Comparison of ENCODE assay signal across 25 mouse cellular contexts in the genomic region with DNA sequence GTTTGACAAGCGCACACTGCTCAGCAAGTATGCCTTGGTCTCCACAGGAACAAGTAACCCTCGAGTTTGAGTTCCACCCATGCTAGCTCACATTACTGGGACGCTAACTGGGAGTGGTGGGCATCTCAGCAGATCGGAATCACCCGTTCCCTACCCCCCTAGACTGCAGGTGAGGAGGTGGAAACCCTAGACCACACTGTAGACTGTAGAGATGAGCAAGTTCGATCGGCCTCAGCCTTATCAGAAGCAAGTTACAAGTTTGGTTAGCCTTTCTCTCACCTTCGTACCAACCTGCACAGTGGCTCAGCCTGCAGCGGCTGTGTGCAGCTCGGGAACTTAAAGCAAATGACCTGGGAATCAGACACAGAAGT. TPM values are rescaled to one million over a fixed set of nuclear protein-coding genes. Genes with fewer than 3 reads are reported as not detected.
DNase-seq lines count a peak whose midpoint lies in the region; ATAC-seq lines count a peak whose summit lies in the region.
"Had no signal": no experiment of that assay in that cellular context is flagged by ENCODE, and none has a peak within 500 bp of the region (broad histone marks: within the 10 kb centered on the region; RNA-seq: fewer than 3 reads in every experiment).

No protein-coding gene starts in this region.

- 81% methylated on average over 10 of the region's 10 CpGs for WGBS in hindbrain, embryonic 16.5 days
- WGBS in hindbrain, embryonic 11.5 days = 90% methylated on average over 10 of the region's 10 CpGs
- WGBS in midbrain, embryonic 14.5 days = 86% methylated on average over 10 of the region's 10 CpGs
- 90% methylated on average over 10 of the region's 10 CpGs for WGBS in midbrain, embryonic 10.5 days
- 86% methylated on average over 10 of the region's 10 CpGs for WGBS in neural tube, embryonic 14.5 days

- peak; percentile 40 for ATAC-seq in hindbrain, embryonic 16.5 days
- ATAC-seq in hindbrain, embryonic 11.5 days (ENCODE audit: low FRiP score) = no peak
- ATAC-seq in midbrain, embryonic 14.5 days (ENCODE audit: low FRiP score, low TSS enrichment) = 0 out of 2 replicates have a peak, but pooled peaks have one; percentile 6
- peak; percentile 29; the same call in 1 of the 2 replicates for ATAC-seq in neural tube, embryonic 14.5 days (ENCODE audit: low read depth)
- ATAC-seq: CD4-positive, CD25-positive, alpha-beta regulatory T cell, adult 4 months; inflammation-experienced regulatory T-cells, adult 6 months had no signal

- DNase-seq in hindbrain, embryonic 11.5 days (ENCODE audit: low spot score) = no peak
- DNase-seq in midbrain, embryonic 14.5 days = no peak
- DNase-seq in midbrain, embryonic 10.5 days (ENCODE audit: low spot score) = no peak
- DNase-seq in neural tube, embryonic 10.5 days (ENCODE audit: extremely low spot score, low spot score) = no peak
- DNase-seq: adrenal gland, adult 2 months; adrenal gland, postnatal 14 days; cerebellum, adult 11 months; cerebellum, adult 2 months; cerebellum, adult 9-11 months; cerebellum, postnatal 25 days; forebrain, postnatal 0 days; gastrocnemius, adult 2 months; gastrocnemius, postnatal 14 days; heart, adult 11 months had no signal

- no peaks in the 10 kb centered on the region for H3K36me3 ChIP-seq in hindbrain, embryonic 16.5 days (ENCODE audit: control insufficient read depth, insufficient read depth, low read length)
- H3K36me3 ChIP-seq in hindbrain, embryonic 11.5 days (ENCODE audit: control insufficient read depth, insufficient read depth, low read length) = no peaks in the 10 kb centered on the region
- H3K36me3 ChIP-seq in midbrain, embryonic 14.5 days (ENCODE audit: control insufficient read depth, insufficient read depth, low read length) = no peaks in the 10 kb centered on the region
- no peaks in the 10 kb centered on the region for H3K36me3 ChIP-seq in midbrain, embryonic 10.5 days
- no peaks in the 10 kb centered on the region for H3K36me3 ChIP-seq in neural tube, embryonic 14.5 days (ENCODE audit: control insufficient read depth, insufficient read depth, low read length)
- H3K36me3 ChIP-seq: embryonic facial prominence, embryonic 12.5 days; embryonic facial prominence, embryonic 15.5 days had no signal

- no peaks in the 10 kb centered on the region for H3K9me3 ChIP-seq in hindbrain, embryonic 16.5 days (ENCODE audit: control insufficient read depth, low read length)
- no peaks in the 10 kb centered on the region for H3K9me3 ChIP-seq in hindbrain, embryonic 11.5 days (ENCODE audit: control insufficient read depth, low read length)
- no peaks in the 10 kb centered on the region for H3K9me3 ChIP-seq in midbrain, embryonic 14.5 days (ENCODE audit: control insufficient read depth, low read length)
- H3K9me3 ChIP-seq in midbrain, embryonic 10.5 days (replicated peaks) = no peaks in the 10 kb centered on the region
- H3K9me3 ChIP-seq in neural tube, embryonic 14.5 days (ENCODE audit: control insufficient read depth, low read length) = no peaks in the 10 kb centered on the region
- H3K9me3 ChIP-seq: embryonic facial prominence, embryonic 12.5 days; embryonic facial prominence, embryonic 15.5 days had no signal

- no peaks in the 10 kb centered on the region for H3K27me3 ChIP-seq in hindbrain, embryonic 16.5 days (replicated peaks; ENCODE audit: control insufficient read depth, insufficient read depth, low read length)
- H3K27me3 ChIP-seq in hindbrain, embryonic 11.5 days (ENCODE audit: control insufficient read depth, insufficient read depth, low read length) = no peaks in the 10 kb centered on the region
- no peaks in the 10 kb centered on the region for H3K27me3 ChIP-seq in midbrain, embryonic 14.5 days (ENCODE audit: control insufficient read depth, insufficient read depth, low read length)
- H3K27me3 ChIP-seq in midbrain, embryonic 10.5 days (ENCODE audit: low read depth, poor library complexity, severe bottlenecking) = no peaks in the 10 kb centered on the region
- no peaks in the 10 kb centered on the region for H3K27me3 ChIP-seq in neural tube, embryonic 14.5 days (ENCODE audit: control insufficient read depth, insufficient read depth, low read length)
- H3K27me3 ChIP-seq: embryonic facial prominence, embryonic 12.5 days; embryonic facial prominence, embryonic 15.5 days had no signal

- H3K4me2 ChIP-seq in hindbrain, embryonic 16.5 days (ENCODE audit: low read length) = no peak overlapping the region
- no peak overlapping the region for H3K4me2 ChIP-seq in hindbrain, embryonic 11.5 days (replicated peaks; ENCODE audit: low read depth, low read length)
- no peak overlapping the region for H3K4me2 ChIP-seq in midbrain, embryonic 14.5 days (ENCODE audit: low read length)
- H3K4me2 ChIP-seq in neural tube, embryonic 14.5 days (ENCODE audit: low read depth, low read length) = no peak overlapping the region
- H3K4me2 ChIP-seq: embryonic facial prominence, embryonic 12.5 days; embryonic facial prominence, embryonic 15.5 days; heart, embryonic 11.5 days had no signal

- H3K9ac ChIP-seq in hindbrain, embryonic 16.5 days (ENCODE audit: low read depth, low read length) = no peak overlapping the region
- H3K9ac ChIP-seq in hindbrain, embryonic 11.5 days (ENCODE audit: low read depth, low read length) = no peak overlapping the region
- H3K9ac ChIP-seq in midbrain, embryonic 14.5 days (replicated peaks; ENCODE audit: low read length) = no peak overlapping the region
- no peak overlapping the region for H3K9ac ChIP-seq in neural tube, embryonic 14.5 days (replicated peaks; ENCODE audit: low read depth, low read length)
- H3K9ac ChIP-seq: embryonic facial prominence, embryonic 12.5 days; embryonic facial prominence, embryonic 15.5 days; forebrain, postnatal 0 days had no signal

- no peak overlapping the region; the same call in 1 of the 2 replicates for H3K27ac ChIP-seq in hindbrain, embryonic 16.5 days (ENCODE audit: low read depth, low read length)
- H3K27ac ChIP-seq in hindbrain, embryonic 11.5 days (ENCODE audit: low read depth, low read length) = no peak overlapping the region
- no peak overlapping the region for H3K27ac ChIP-seq in midbrain, embryonic 14.5 days (replicated peaks; ENCODE audit: low read depth, low read length)
- no peak overlapping the region for H3K27ac ChIP-seq in midbrain, embryonic 10.5 days (replicated peaks)
- no peak overlapping the region for H3K27ac ChIP-seq in neural tube, embryonic 14.5 days (ENCODE audit: low read depth, low read length)
- H3K27ac ChIP-seq: embryonic facial prominence, embryonic 12.5 days; embryonic facial prominence, embryonic 15.5 days; gastrocnemius, adult 2 months had no signal

- H3K4me3 ChIP-seq in hindbrain, embryonic 16.5 days (ENCODE audit: low read length) = no peak overlapping the region
- no peak overlapping the region for H3K4me3 ChIP-seq in hindbrain, embryonic 11.5 days (ENCODE audit: low read depth, low read length)
- H3K4me3 ChIP-seq in midbrain, embryonic 14.5 days (replicated peaks; ENCODE audit: low read depth, low read length) = no peak overlapping the region
- H3K4me3 ChIP-seq in midbrain, embryonic 10.5 days = no peak overlapping the region
- H3K4me3 ChIP-seq in neural tube, embryonic 14.5 days (ENCODE audit: low read depth, low read length) = no peak overlapping the region
- H3K4me3 ChIP-seq: embryonic facial prominence, embryonic 12.5 days; embryonic facial prominence, embryonic 15.5 days; gastrocnemius, adult 2 months had no signal

- H3K4me1 ChIP-seq in hindbrain, embryonic 16.5 days (ENCODE audit: control insufficient read depth, insufficient read depth, low read depth, low read length) = no peaks in the 10 kb centered on the region
- no peaks in the 10 kb centered on the region for H3K4me1 ChIP-seq in hindbrain, embryonic 11.5 days (replicated peaks; ENCODE audit: control insufficient read depth, insufficient read depth, low read length)
- no peaks in the 10 kb centered on the region for H3K4me1 ChIP-seq in midbrain, embryonic 14.5 days (ENCODE audit: control insufficient read depth, insufficient read depth, low read length)
- H3K4me1 ChIP-seq in midbrain, embryonic 10.5 days = no peaks in the 10 kb centered on the region
- H3K4me1 ChIP-seq in neural tube, embryonic 14.5 days (ENCODE audit: control insufficient read depth, insufficient read depth, low read length) = no peaks in the 10 kb centered on the region
- H3K4me1 ChIP-seq: embryonic facial prominence, embryonic 12.5 days; embryonic facial prominence, embryonic 15.5 days had no signal

RNA-seq across cellular contexts. Expression of gene L1td1, which starts 8.0 kb away (rescaled TPM):
- polyA plus RNA-seq in hindbrain, embryonic 16.5 days (2015; fragmentation: Nextera tagmentation; extraction: Ambion mirVana) = 0.17 TPM in 1 of 2 replicates, not detected in the other
- polyA plus RNA-seq in hindbrain, embryonic 11.5 days (2014; fragmentation: Nextera tagmentation; extraction: Ambion mirVana) = 0.68 TPM in 1 of 2 replicates, not detected in the other
- 0.07 TPM in 1 of 2 replicates, not detected in the other for polyA plus RNA-seq in midbrain, embryonic 14.5 days (2014; fragmentation: Nextera tagmentation; extraction: Ambion mirVana)
- 0.10 and 0.11 TPM in 2 replicates for polyA plus RNA-seq in midbrain, embryonic 10.5 days (2016; fragmentation: Nextera tagmentation; extraction: Ambion mirVana)
- polyA plus RNA-seq in neural tube, embryonic 14.5 days (2014; fragmentation: Nextera tagmentation; extraction: Ambion mirVana) = not detected in 2 replicates
- polyA plus RNA-seq: adrenal gland, adult 2 months; C2C12; embryonic facial prominence, embryonic 15.5 days; forebrain, embryonic 11.5 days; heart, embryonic 14.5 days; heart, postnatal 0 days; inflammation-experienced regulatory T-cells, adult 6 months had no signal
